ENCODE assay signal across 35 mouse cellular contexts in the genomic region with DNA sequence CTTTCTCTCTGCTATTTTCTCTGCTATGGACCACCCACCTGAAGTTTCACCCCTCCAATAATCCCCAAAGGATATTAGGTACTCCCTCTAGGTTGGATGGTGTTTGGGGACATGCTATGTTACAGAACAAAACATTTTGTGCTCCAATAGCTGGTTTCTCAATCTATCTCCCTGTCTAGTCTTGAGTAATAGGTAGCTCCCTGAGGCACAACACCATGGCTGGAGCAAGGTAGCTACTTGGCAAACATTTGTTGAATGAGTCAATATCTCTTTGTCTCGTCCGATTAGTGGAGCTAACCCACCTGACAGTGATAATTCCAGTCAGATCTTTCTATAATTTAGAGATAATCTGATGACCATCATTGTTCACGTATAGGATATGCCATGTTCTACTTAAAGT.
"Had no signal": no experiment of that assay in that cellular context is flagged by ENCODE, and none has a peak within 500 bp of the region (broad histone marks: within the 10 kb centered on the region; RNA-seq: fewer than 3 reads in every experiment).

No protein-coding gene starts in this region.

- H3K36me3 ChIP-seq: heart, embryonic 10.5 days; heart, embryonic 12.5 days; heart, embryonic 13.5 days; heart, embryonic 15.5 days; hindbrain, embryonic 10.5 days; hindbrain, embryonic 12.5 days; hindbrain, embryonic 13.5 days; hindbrain, embryonic 15.5 days; intestine, embryonic 15.5 days; kidney, embryonic 15.5 days had no signal

- H3K4me1 ChIP-seq: heart, embryonic 10.5 days; heart, embryonic 12.5 days; heart, embryonic 13.5 days; heart, embryonic 15.5 days; hindbrain, embryonic 10.5 days; hindbrain, embryonic 12.5 days; hindbrain, embryonic 15.5 days; intestine, embryonic 15.5 days; kidney, embryonic 15.5 days had no signal

- H3K9me3 ChIP-seq: heart, embryonic 10.5 days; heart, embryonic 12.5 days; heart, embryonic 13.5 days; heart, embryonic 15.5 days; hindbrain, embryonic 10.5 days; hindbrain, embryonic 12.5 days; hindbrain, embryonic 13.5 days; hindbrain, embryonic 15.5 days; intestine, embryonic 15.5 days; kidney, embryonic 15.5 days had no signal

- H3K9ac ChIP-seq: heart, embryonic 12.5 days; heart, embryonic 13.5 days; heart, embryonic 15.5 days; hindbrain, embryonic 12.5 days; hindbrain, embryonic 13.5 days; hindbrain, embryonic 14.5 days; hindbrain, embryonic 15.5 days; intestine, embryonic 15.5 days; kidney, embryonic 15.5 days had no signal

- H3K4me3 ChIP-seq: heart, embryonic 10.5 days; heart, embryonic 12.5 days; heart, embryonic 13.5 days; heart, embryonic 15.5 days; hindbrain, embryonic 10.5 days; hindbrain, embryonic 12.5 days; hindbrain, embryonic 13.5 days; hindbrain, embryonic 15.5 days; intestine, embryonic 15.5 days; kidney, embryonic 15.5 days; layer of hippocampus, adult 2 months had no signal

- DNase-seq: heart, postnatal 10 days; heart, postnatal 14 days; heart, postnatal 36 days; heart, postnatal 4 days; kidney, adult 11 months; kidney, adult 18-20 months; kidney, adult 2 months; kidney, adult 8-10 months; kidney, adult 9 months; kidney, postnatal 10 days; kidney, postnatal 14 days; kidney, postnatal 25 days; kidney, postnatal 36 days; kidney, postnatal 4 days; layer of hippocampus, adult 9-11 months; layer of hippocampus, postnatal 36 days had no signal

- H3K27ac ChIP-seq: heart, embryonic 10.5 days; heart, embryonic 13.5 days; heart, embryonic 15.5 days; hindbrain, embryonic 10.5 days; hindbrain, embryonic 12.5 days; hindbrain, embryonic 13.5 days; hindbrain, embryonic 14.5 days; hindbrain, embryonic 15.5 days; hindbrain, postnatal 0 days; intestine, embryonic 15.5 days; kidney, embryonic 15.5 days; kidney, postnatal 0 days; layer of hippocampus, adult 2 months had no signal

- H3K27me3 ChIP-seq: heart, embryonic 12.5 days; heart, embryonic 13.5 days; heart, embryonic 15.5 days; hindbrain, embryonic 12.5 days; hindbrain, embryonic 13.5 days; hindbrain, embryonic 15.5 days; intestine, embryonic 15.5 days; kidney, embryonic 15.5 days had no signal

- H3K4me2 ChIP-seq: heart, embryonic 11.5 days; heart, embryonic 12.5 days; heart, embryonic 13.5 days; heart, embryonic 15.5 days; hindbrain, embryonic 12.5 days; hindbrain, embryonic 13.5 days; hindbrain, embryonic 14.5 days; hindbrain, embryonic 15.5 days; intestine, embryonic 15.5 days; kidney, embryonic 15.5 days had no signal

- ATAC-seq: hindbrain, embryonic 16.5 days; hindbrain, postnatal 0 days; inflammation-experienced regulatory T-cells, adult 6 months; intestine, embryonic 15.5 days; intestine, embryonic 16.5 days; intestine, postnatal 0 days had no signal
